Mouse (Mus musculus) ES-E14 (cell line): ENCODE data around the gene B3gntl1. TPM values are rescaled to one million over a fixed set of nuclear protein-coding genes. Genes with fewer than 3 reads are reported as not detected.

Source experiments
- DNase-seq: peaks from one replicate; pipeline ENCODE4 v3.0.0-alpha.2; 2013; ENCODE audit warnings: low read depth, low spot score
- H3K27ac ChIP-seq: 2 replicates; pipeline ENCODE4 v1.5.1; 2012; ENCODE audit warnings: low read depth, mild to moderate bottlenecking, low read length, moderate library complexity, mixed read lengths; ENCODE audit not compliant: poor library complexity, insufficient read depth, severe bottlenecking
- H3K36me3 ChIP-seq: 2 replicates; pipeline ENCODE4 v1.6.1; 2012; ENCODE audit warnings: mild to moderate bottlenecking, low read length, moderate library complexity, mixed read lengths; ENCODE audit not compliant: control insufficient read depth, poor library complexity, insufficient read depth, severe bottlenecking
- H3K4me1 ChIP-seq, 2 experiments: fragments of 150-350 bp in 1 of 2; sonication (generic) in 1 of 2; 2 replicates each; pipeline ENCODE4 v1.6.1; 2012; ENCODE audit warnings: low read length in 2 of 2, mild to moderate bottlenecking in 1 of 2, mixed read lengths in 1 of 2; ENCODE audit not compliant: control insufficient read depth in 2 of 2, insufficient read depth in 2 of 2, poor library complexity in 1 of 2
- H3K4me3 ChIP-seq, 2 experiments: fragments of 150-350 bp in 1 of 2; sonication (generic) in 1 of 2; 2 replicates each; pipeline ENCODE4 v1.5.1; 2012; ENCODE audit warnings: low read length in 2 of 2, low read depth in 1 of 2, mild to moderate bottlenecking in 1 of 2, mixed read lengths in 1 of 2; ENCODE audit not compliant: insufficient read depth in 1 of 2, poor library complexity in 1 of 2, severe bottlenecking in 1 of 2
- H3K9ac ChIP-seq: 2 replicates; pipeline ENCODE4 v1.6.1; 2012; ENCODE audit warnings: low read depth, mild to moderate bottlenecking, low read length, mixed read lengths; ENCODE audit not compliant: poor library complexity, insufficient read depth, severe bottlenecking
- H3K9me3 ChIP-seq: fragments of 150-350 bp; sonication (generic); 2 replicates; pipeline ENCODE4 v1.6.1; 2012; ENCODE audit warnings: low read depth, mild to moderate bottlenecking, low read length; ENCODE audit not compliant: control insufficient read depth, insufficient read depth
- CHD2 ChIP-seq: IDR thresholded peaks from 2 replicates; pipeline ENCODE4 v1.6.1; 2014; ENCODE audit warnings: mild to moderate bottlenecking, low read depth, low read length, inconsistent platforms
- HCFC1 ChIP-seq: IDR thresholded peaks from 2 replicates; pipeline ENCODE4 v1.6.1; 2012; ENCODE audit warnings: low read length, inconsistent platforms, borderline replicate concordance; ENCODE audit not compliant: insufficient read depth
- MAFK ChIP-seq: IDR thresholded peaks from 2 replicates; pipeline ENCODE4 v1.6.1; 2014; ENCODE audit warnings: mild to moderate bottlenecking, low read depth, low read length, inconsistent platforms; ENCODE audit not compliant: insufficient read depth
- ZC3H11A ChIP-seq: IDR thresholded peaks from 2 replicates; pipeline ENCODE4 v1.6.1; 2012; ENCODE audit warnings: low read depth, mild to moderate bottlenecking, inconsistent platforms, low read length, borderline replicate concordance
- ZNF384 ChIP-seq: IDR thresholded peaks from 2 replicates; pipeline ENCODE4 v1.6.1; 2012; ENCODE audit warnings: low read depth, low read length, inconsistent platforms
- in situ Hi-C, 2 experiments: fragments of 600-800 bp; cut with MboI; formaldehyde crosslinking; loops; one replicate each; pipeline ENCODE4 v1.15.1; 2025; ENCODE audit warnings: low sequenced_read_pairs in 2 of 2, inconsistent platforms in 1 of 2; ENCODE audit not compliant: unreplicated experiment in 2 of 2
- total RNA-seq: library from RNA; depleted of rRNA; stranded (reverse); fragments of 300-350 nt; gene quantifications from 2 replicates; pipeline ENCODE4 v1.2.3, GENCODE M21; 2012

B3gntl1 gene
- total RNA-seq, 1 experiment = 13.2 TPM

GRCm38 (mm10) chr11:121654406-121654945, 18.5 kb downstream of the B3gntl1 start:
- in situ Hi-C loops = no loop called here
- DNase-seq = no peak
- no peak for TF ChIP-seq MAFK
- TF ChIP-seq CHD2 = no peak
- TF ChIP-seq ZC3H11A = no peak
- no peak for TF ChIP-seq ZNF384
- no peak for TF ChIP-seq HCFC1
- H3K36me3 ChIP-seq = peaks cover 9% of the 10 kb centered on the region; the same call in 1 of the 2 replicates
- H3K9me3 ChIP-seq = no peaks in the 10 kb centered on the region
- H3K27ac ChIP-seq = no peak overlapping the region
- H3K4me1 ChIP-seq = no peaks in the 10 kb centered on the region
- H3K4me3 ChIP-seq = no peak overlapping the region
- no peak overlapping the region for H3K9ac ChIP-seq

GRCm38 (mm10) chr11:121653631-121654030, 19.3 kb downstream of the B3gntl1 start:
- H3K36me3 ChIP-seq = peaks cover 10% of the 10 kb centered on the region; the same call in 1 of the 2 replicates
- no peaks in the 10 kb centered on the region for H3K4me1 ChIP-seq
- in situ Hi-C loops = no loop called here
- no peak for TF ChIP-seq ZC3H11A
- TF ChIP-seq CHD2 = no peak
- no peak for TF ChIP-seq ZNF384
- no peak for TF ChIP-seq MAFK
- no peak for TF ChIP-seq HCFC1
- no peak overlapping the region for H3K9ac ChIP-seq
- no peak overlapping the region for H3K27ac ChIP-seq
- DNase-seq = no peak
- H3K9me3 ChIP-seq = no peaks in the 10 kb centered on the region
- H3K4me3 ChIP-seq = no peak overlapping the region

DNA sequence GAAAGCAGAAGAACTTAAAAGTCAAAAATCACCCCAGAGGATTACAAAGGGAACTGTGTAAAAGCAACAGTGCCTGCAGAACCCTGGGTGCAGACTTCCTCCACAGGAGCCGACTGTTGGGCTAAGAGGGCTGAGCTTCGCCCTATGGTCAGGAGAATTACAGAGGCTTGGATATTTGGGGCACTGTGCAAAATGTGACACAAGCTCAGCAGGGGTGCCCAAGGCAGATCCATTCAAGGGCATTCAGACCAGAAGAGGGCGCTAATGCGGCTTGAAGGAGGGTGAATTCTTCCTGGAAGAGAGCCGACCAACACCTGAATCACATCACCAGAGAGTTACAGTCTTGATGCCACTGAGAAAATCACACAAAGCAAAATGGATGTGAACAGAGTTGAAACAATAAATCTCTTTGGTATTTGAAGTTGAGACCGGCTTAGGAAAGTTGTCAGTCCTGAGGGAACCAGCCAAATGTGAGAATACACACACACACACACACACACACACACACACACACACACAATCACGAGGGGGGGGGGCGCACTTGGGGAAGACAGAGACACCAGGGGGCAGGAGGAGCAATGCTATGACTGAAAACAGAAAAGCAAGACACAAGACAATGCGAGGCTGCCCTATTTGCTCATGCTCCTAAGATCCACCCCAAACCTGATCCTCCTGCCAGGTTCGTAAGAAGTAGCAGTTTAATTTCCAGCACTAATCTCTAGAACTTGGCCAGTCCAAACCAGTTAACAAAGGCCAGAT, 20.2 kb downstream of the B3gntl1 start:
- Histone ChIP-seq H3K36me3 (peaks cover 15% of the 10 kb centered on the region; the same call in 1 of the 2 replicates), H3K9ac (no peak overlapping the region), H3K4me1 (no peaks in the 10 kb centered on the region), H3K9me3 (no peaks in the 10 kb centered on the region), H3K27ac (no peak overlapping the region), H3K4me3 (no peak overlapping the region)
- peak; percentile 78 for DNase-seq
- TF ChIP-seq MAFK (no peak), ZC3H11A (0 out of 2 replicates have a peak, but pooled peaks have one; percentile 17), CHD2 (no peak)
- in situ Hi-C loops = no loop called here

GRCm38 (mm10) chr11:121651983-121652382, 21.0 kb downstream of the B3gntl1 start:
- Histone ChIP-seq H3K9ac (no peak overlapping the region), H3K4me3 (no peak overlapping the region), H3K9me3 (no peaks in the 10 kb centered on the region), H3K27ac (no peak overlapping the region), H3K4me1 (no peaks in the 10 kb centered on the region), H3K36me3 (peaks cover 15% of the 10 kb centered on the region; the same call in 1 of the 2 replicates)
- in situ Hi-C loops = no loop called here
- TF ChIP-seq CHD2 = no peak
- TF ChIP-seq MAFK = no peak
- TF ChIP-seq HCFC1 = no peak
- TF ChIP-seq ZC3H11A = no peak
- TF ChIP-seq ZNF384 = no peak
- DNase-seq = no peak
